Mouse (Mus musculus) liver, postnatal 0 days (tissue): ENCODE measurements at regions not wholly inside any gene's neighbourhood (a gene's known extent, or its start where the extent isn't known, plus 50 kb on each side); places are given as distances from the start of the nearest gene placed in this dataset.

Experiments
- ATAC-seq: fragments of 200-750 bp; cut with Nextera tagmentation; 2 replicates; pipeline ENCODE4 v1.8.0; 2017; ENCODE audit warnings: mild to moderate bottlenecking, moderate library complexity
- DNase-seq: peaks from one replicate; pipeline ENCODE4 v3.0.0-alpha.2; 2016
- H3K27ac ChIP-seq: fragments of 300-500 bp; sonication (generic); 2 replicates; pipeline ENCODE4 v1.5.1; 2014; ENCODE audit warnings: antibody characterized with exemption, moderate library complexity, mild to moderate bottlenecking, low read depth
- H3K27me3 ChIP-seq: fragments of 300-500 bp; sonication (generic); 2 replicates; pipeline ENCODE4 v1.6.1; 2014; ENCODE audit warnings: low read length, control low read depth, mixed read lengths; ENCODE audit not compliant: insufficient read depth
- H3K36me3 ChIP-seq: fragments of 300-500 bp; sonication (generic); replicated peaks from 2 replicates; pipeline ENCODE4 v1.6.1; 2014; ENCODE audit warnings: mild to moderate bottlenecking, control low read depth, low read length, moderate library complexity, mixed read lengths; ENCODE audit not compliant: insufficient read depth
- H3K4me1 ChIP-seq: fragments of 300-500 bp; sonication (generic); 2 replicates; pipeline ENCODE4 v1.6.1; 2014; ENCODE audit warnings: antibody characterized with exemption, mild to moderate bottlenecking, control low read depth; ENCODE audit not compliant: insufficient read depth
- H3K4me2 ChIP-seq: fragments of 300-500 bp; sonication (generic); 2 replicates; pipeline ENCODE4 v1.6.1; 2014; ENCODE audit warnings: low read depth, mild to moderate bottlenecking, low read length, moderate library complexity, mixed read lengths
- H3K4me3 ChIP-seq: fragments of 300-500 bp; sonication (generic); 2 replicates; pipeline ENCODE4 v1.5.1; 2014; ENCODE audit warnings: low read depth, low read length
- H3K9ac ChIP-seq: fragments of 300-500 bp; sonication (generic); replicated peaks from 2 replicates; pipeline ENCODE4 v1.6.1; 2014; ENCODE audit warnings: mild to moderate bottlenecking, moderate library complexity
- H3K9me3 ChIP-seq: fragments of 300-500 bp; sonication (generic); 2 replicates; pipeline ENCODE4 v1.6.1; 2016; ENCODE audit warnings: mild to moderate bottlenecking, control low read depth, low read length, mixed read lengths
- CTCF ChIP-seq: sonication (generic); IDR thresholded peaks from 2 replicates; pipeline ENCODE4 v1.5.1; 2016; ENCODE audit warnings: antibody characterized with exemption, low read depth
- EP300 ChIP-seq: IDR thresholded peaks from 2 replicates; pipeline ENCODE4 v1.6.1; 2016; ENCODE audit warnings: antibody characterized with exemption, low read depth, mild to moderate bottlenecking
- WGBS: fragments of 180-500 bp; shearing (Covaris S2); extraction: QIAGEN DNeasy Blood & Tissue Kit; methylation state at CpG from one replicate; pipeline ENCODE4 v1.1.7; 2014; ENCODE audit not compliant: insufficient replicate concordance; 5-methylcytosine and 5-hydroxymethylcytosine counted together

- Histone ChIP-seq H3K36me3 (no peaks in the 10 kb centered on the region), H3K27ac (no peak overlapping the region), H3K9ac (no peak overlapping the region), H3K27me3 (no peaks in the 10 kb centered on the region), H3K4me1 (0 out of 2 replicates have a peak, but pooled peaks cover 3% of the 10 kb centered on the region), H3K9me3 (no peaks in the 10 kb centered on the region), H3K4me3 (no peak overlapping the region), H3K4me2 (no peak overlapping the region)
- 83% methylated on average over 7 of the region's 7 CpGs for WGBS
- no peak for TF ChIP-seq CTCF
- TF ChIP-seq EP300 = no peak
- ATAC-seq = no peak
- no peak for DNase-seq
Measured at GRCm38 (mm10) chr3:58226447-58227321, 187.8 kb upstream of the Tsc22d2 start.

GRCm38 (mm10) chr3:58227322-58227627 lies 187.2 kb upstream of the Tsc22d2 start:
- no peak overlapping the region for H3K27ac ChIP-seq
- H3K9ac ChIP-seq = no peak overlapping the region
- no peak for ATAC-seq
- DNase-seq = no peak
- no peak overlapping the region for H3K4me2 ChIP-seq
- 0 out of 2 replicates have a peak, but pooled peaks cover 3% of the 10 kb centered on the region for H3K4me1 ChIP-seq
- no peaks in the 10 kb centered on the region for H3K9me3 ChIP-seq
- H3K36me3 ChIP-seq = no peaks in the 10 kb centered on the region
- H3K4me3 ChIP-seq = no peak overlapping the region
- no peak for TF ChIP-seq EP300
- TF ChIP-seq CTCF = no peak
- H3K27me3 ChIP-seq = no peaks in the 10 kb centered on the region
- WGBS = 80% methylated on average over 5 of the region's 5 CpGs

GRCm38 (mm10) chr3:58228189-58228588 lies 186.3 kb upstream of the Tsc22d2 start:
- WGBS = 55% methylated on average over 3 of the region's 3 CpGs
- Histone ChIP-seq H3K9ac (no peak overlapping the region), H3K27me3 (no peaks in the 10 kb centered on the region), H3K4me1 (0 out of 2 replicates have a peak, but pooled peaks cover 3% of the 10 kb centered on the region), H3K4me3 (no peak overlapping the region), H3K27ac (no peak overlapping the region), H3K9me3 (no peaks in the 10 kb centered on the region), H3K4me2 (no peak overlapping the region), H3K36me3 (no peaks in the 10 kb centered on the region)
- ATAC-seq (no peak), DNase-seq (no peak)
- TF ChIP-seq EP300 = no peak
- TF ChIP-seq CTCF = no peak

- H3K27ac ChIP-seq = no peak overlapping the region
- H3K4me3 ChIP-seq = no peak overlapping the region
- TF ChIP-seq CTCF (no peak), EP300 (no peak)
- DNase-seq = no peak
- no peaks in the 10 kb centered on the region for H3K9me3 ChIP-seq
- WGBS = 66% methylated on average over 2 of the region's 2 CpGs
- no peaks in the 10 kb centered on the region for H3K4me1 ChIP-seq
- no peak overlapping the region for H3K9ac ChIP-seq
- no peaks in the 10 kb centered on the region for H3K36me3 ChIP-seq
- no peak for ATAC-seq
- H3K27me3 ChIP-seq = no peaks in the 10 kb centered on the region
- H3K4me2 ChIP-seq = no peak overlapping the region
Measured at GRCm38 (mm10) chr3:58231746-58232145, 182.8 kb upstream of the Tsc22d2 start.

- H3K4me3 ChIP-seq = no peak overlapping the region
- H3K36me3 ChIP-seq = no peaks in the 10 kb centered on the region
- H3K4me1 ChIP-seq = no peaks in the 10 kb centered on the region
- 69% methylated on average over 2 of the region's 2 CpGs for WGBS
- no peaks in the 10 kb centered on the region for H3K27me3 ChIP-seq
- no peaks in the 10 kb centered on the region for H3K9me3 ChIP-seq
- TF ChIP-seq EP300 (no peak), CTCF (no peak)
- no peak for ATAC-seq
- no peak overlapping the region for H3K27ac ChIP-seq
- no peak overlapping the region for H3K9ac ChIP-seq
- no peak for DNase-seq
- H3K4me2 ChIP-seq = no peak overlapping the region
Measured at GRCm38 (mm10) chr3:58233296-58233695, 181.2 kb upstream of the Tsc22d2 start.

GRCm38 (mm10) chr3:58234846-58235630 lies 179.5 kb upstream of the Tsc22d2 start:
- TF ChIP-seq CTCF = no peak
- peak; percentile 74 for TF ChIP-seq EP300
- no peaks in the 10 kb centered on the region for H3K9me3 ChIP-seq
- no peak overlapping the region for H3K4me2 ChIP-seq
- H3K27me3 ChIP-seq = no peaks in the 10 kb centered on the region
- H3K27ac ChIP-seq = peak overlapping the region; percentile 90
- DNase-seq (peak; percentile 55), ATAC-seq (peak; percentile 96)
- no peak overlapping the region for H3K4me3 ChIP-seq
- no peak overlapping the region for H3K9ac ChIP-seq
- 62% methylated on average over 6 of the region's 6 CpGs for WGBS
- H3K36me3 ChIP-seq = no peaks in the 10 kb centered on the region
- H3K4me1 ChIP-seq = no peaks in the 10 kb centered on the region
